Mouse (Mus musculus) lung, postnatal 0 days (tissue): Measurements from ENCODE around the gene Itgb4. TPM values are rescaled to one million over a fixed set of nuclear protein-coding genes. Genes with fewer than 3 reads are reported as not detected.
"Not testable (repeated sequence)": the region's sequence is repeated elsewhere in the genome, so short reads cannot be mapped to it uniquely, and the experiment has no call there.

Source experiments
- ATAC-seq: fragments of 200-750 bp; cut with Nextera tagmentation; 2 replicates; pipeline ENCODE4 v1.8.0; 2017; ENCODE audit warnings: moderate library complexity
- DNase-seq: peaks from one replicate; pipeline ENCODE4 v3.0.0-alpha.2; 2016; ENCODE audit warnings: low spot score
- H3K27ac ChIP-seq: fragments of 300-500 bp; sonication (generic); 2 replicates; pipeline ENCODE4 v1.5.1; 2014; ENCODE audit warnings: antibody characterized with exemption, mild to moderate bottlenecking, low read length, mixed read lengths
- H3K27me3 ChIP-seq: fragments of 300-500 bp; sonication (generic); replicated peaks from 2 replicates; pipeline ENCODE4 v1.6.1; 2014; ENCODE audit warnings: low read length, mixed read lengths; ENCODE audit not compliant: insufficient read depth
- H3K36me3 ChIP-seq: fragments of 300-500 bp; sonication (generic); 2 replicates; pipeline ENCODE4 v1.6.1; 2014; ENCODE audit warnings: low read length, mixed read lengths; ENCODE audit not compliant: insufficient read depth
- H3K4me1 ChIP-seq: fragments of 300-500 bp; sonication (generic); 2 replicates; pipeline ENCODE4 v1.6.1; 2014; ENCODE audit warnings: antibody characterized with exemption, low read depth, low read length, mixed read lengths; ENCODE audit not compliant: insufficient read depth
- H3K4me2 ChIP-seq: fragments of 300-500 bp; sonication (generic); replicated peaks from 2 replicates; pipeline ENCODE4 v1.6.1; 2014; ENCODE audit warnings: low read depth, mild to moderate bottlenecking, low read length, moderate library complexity, mixed read lengths
- H3K4me3 ChIP-seq: fragments of 300-500 bp; sonication (generic); 2 replicates; pipeline ENCODE4 v1.5.1; 2014; ENCODE audit warnings: low read depth, low read length
- H3K9ac ChIP-seq: fragments of 300-500 bp; sonication (generic); replicated peaks from 2 replicates; pipeline ENCODE4 v1.6.1; 2014; ENCODE audit warnings: low read depth, mild to moderate bottlenecking
- H3K9me3 ChIP-seq: fragments of 300-500 bp; sonication (generic); 2 replicates; pipeline ENCODE4 v1.6.1; 2016; ENCODE audit warnings: low read length, mixed read lengths
- CTCF ChIP-seq: IDR thresholded peaks from 2 replicates; pipeline ENCODE4 v1.5.1; 2016; ENCODE audit warnings: antibody characterized with exemption, mild to moderate bottlenecking
- EP300 ChIP-seq: IDR thresholded peaks from 2 replicates; pipeline ENCODE4 v1.6.1; 2016; ENCODE audit warnings: antibody characterized with exemption, mild to moderate bottlenecking, control low read depth
- WGBS: fragments of 180-500 bp; shearing (Covaris S2); extraction: QIAGEN DNeasy Blood & Tissue Kit; methylation state at CpG from one replicate; pipeline ENCODE4 v1.1.7; 2014; 5-methylcytosine and 5-hydroxymethylcytosine counted together
- polyA plus RNA-seq: library from polyadenylated mRNA; unstranded; fragments of >200 nt; fragmentation: Nextera tagmentation; extraction: Ambion mirVana; gene quantifications from 2 replicates; pipeline ENCODE4 v1.2.1, GENCODE M21; 2015

The Itgb4 gene
- polyA plus RNA-seq, 1 experiment from 2014 or later, result 4.2 TPM

GRCm38 (mm10) chr11:116022256-116022780 lies 47.8 kb downstream of the Itgb4 start:
- TF ChIP-seq CTCF (no peak), EP300 (no peak)
- no peaks in the 10 kb centered on the region for H3K27me3 ChIP-seq
- peak overlapping the region; percentile 32; the same call in 1 of the 2 replicates for H3K9ac ChIP-seq
- no peak for ATAC-seq
- peak overlapping the region; percentile 43 for H3K4me3 ChIP-seq
- peaks cover 10% of the 10 kb centered on the region for H3K36me3 ChIP-seq
- no peaks in the 10 kb centered on the region; the same call in 1 of the 2 replicates for H3K4me1 ChIP-seq
- WGBS, result 28% methylated on average over 4 of the region's 4 CpGs
- peak overlapping the region; percentile 70 for H3K4me2 ChIP-seq
- H3K27ac ChIP-seq, result no peak overlapping the region
- DNase-seq, result no peak
- H3K9me3 ChIP-seq, result no peaks in the 10 kb centered on the region

GRCm38 (mm10) chr11:116023074-116023770 lies 48.7 kb downstream of the Itgb4 start:
- H3K9me3 ChIP-seq, H3K4me1 ChIP-seq, ATAC-seq, DNase-seq, H3K27me3 ChIP-seq: not testable (repeated sequence)
- WGBS, result 1% methylated on average over 18 of the region's 18 CpGs
- Histone ChIP-seq H3K4me2 (peak overlapping the region; percentile 44), H3K4me3 (peak overlapping the region; percentile 91), H3K27ac (peak overlapping the region; percentile 99), H3K36me3 (peaks cover 10% of the 10 kb centered on the region), H3K9ac (peak overlapping the region; percentile 99)

- Histone ChIP-seq H3K9me3 (no peaks in the 10 kb centered on the region), H3K4me1 (no peaks in the 10 kb centered on the region; the same call in 1 of the 2 replicates), H3K27me3 (no peaks in the 10 kb centered on the region), H3K36me3 (peaks cover 10% of the 10 kb centered on the region), H3K4me2 (peak overlapping the region; percentile 44), H3K27ac (peak overlapping the region; percentile 99), H3K9ac (peak overlapping the region; percentile 99), H3K4me3 (peak overlapping the region; percentile 91)
- WGBS, result under 1% methylated on average over 54 of the region's 57 CpGs
- ATAC-seq (peak; percentile 68), DNase-seq (no peak)
- TF ChIP-seq CTCF, result peak; percentile 82
- no peak for TF ChIP-seq EP300
These were observed 49.4 kb downstream of the Itgb4 start for GRCm38 (mm10) chr11:116023771-116024355.

DNA sequence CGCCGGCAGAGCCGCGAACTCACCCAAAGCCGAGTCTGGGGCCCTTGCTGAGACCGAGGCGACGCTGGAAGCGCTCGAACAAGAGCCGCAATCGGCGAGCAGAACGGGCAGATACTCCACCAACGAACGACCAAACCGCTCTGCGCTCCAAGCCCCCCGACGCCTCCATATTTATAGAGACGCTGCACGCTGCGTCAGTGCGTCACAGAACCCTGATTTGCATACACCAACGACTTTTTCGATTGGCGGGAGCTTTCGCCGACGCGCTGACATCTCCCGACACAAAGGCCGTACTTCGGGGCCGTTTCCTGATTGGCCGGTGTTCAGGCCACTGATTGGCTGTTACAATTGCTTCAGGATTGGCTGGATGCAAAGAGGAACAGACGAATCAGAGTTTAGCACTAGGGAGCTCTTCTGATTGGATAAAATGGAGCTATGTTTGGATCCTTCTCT lies 49.9 kb downstream of the Itgb4 start:
- ATAC-seq, result peak; percentile 92
- Histone ChIP-seq H3K4me3 (peak overlapping the region; percentile 91), H3K4me1 (peaks cover 2% of the 10 kb centered on the region; the same call in 1 of the 2 replicates), H3K27me3 (no peaks in the 10 kb centered on the region), H3K27ac (peak overlapping the region; percentile 99), H3K9me3 (no peaks in the 10 kb centered on the region), H3K4me2 (no peak overlapping the region), H3K9ac (peak overlapping the region; percentile 99), H3K36me3 (peaks cover 10% of the 10 kb centered on the region)
- peak; percentile 100 for DNase-seq
- under 1% methylated on average over 36 of the region's 37 CpGs for WGBS
- TF ChIP-seq EP300 (peak; percentile 81), CTCF (no peak)

DNA sequence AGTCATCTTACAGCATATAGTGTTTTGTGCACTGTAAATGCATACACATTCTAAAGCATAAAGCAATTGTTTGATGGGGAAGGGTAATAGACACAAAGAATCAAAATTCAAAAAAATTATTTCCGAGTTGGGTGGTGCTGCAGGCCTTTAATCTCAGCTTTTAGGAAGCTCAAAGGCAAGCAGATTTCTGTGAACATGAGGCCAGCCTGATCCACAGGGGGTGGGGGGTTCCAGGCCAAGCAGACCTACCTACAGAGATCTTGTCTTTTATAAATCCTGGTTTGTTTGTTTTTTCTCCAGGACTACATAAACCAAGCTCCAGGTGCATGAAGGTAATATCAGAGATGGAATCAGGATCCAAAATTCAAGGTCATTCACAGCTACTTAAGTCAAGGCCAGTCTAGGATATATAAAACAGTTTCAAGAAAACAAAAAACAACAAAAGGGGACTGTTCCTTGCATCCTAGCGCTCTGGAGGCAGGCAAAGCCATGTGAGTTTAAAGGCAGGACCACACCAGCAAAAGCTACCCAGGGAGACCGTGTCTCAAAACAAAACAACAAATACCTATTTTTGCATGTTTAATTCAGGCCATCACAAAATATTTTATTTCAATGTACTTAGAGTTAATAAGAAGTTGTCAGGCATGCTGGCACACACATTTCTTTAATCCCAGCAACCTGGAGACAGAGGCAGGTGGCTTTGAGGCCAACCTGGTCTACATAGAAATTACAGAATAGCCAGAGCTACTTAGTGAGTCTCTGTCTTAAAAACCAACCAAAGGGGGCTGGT lies 50.7 kb downstream of the Itgb4 start:
- DNase-seq, result no peak
- H3K27me3 ChIP-seq, result no peaks in the 10 kb centered on the region
- H3K9me3 ChIP-seq, result no peaks in the 10 kb centered on the region
- H3K4me2 ChIP-seq, result no peak overlapping the region
- H3K27ac ChIP-seq, result peak overlapping the region; percentile 47; the same call in 1 of the 2 replicates
- ATAC-seq, result no peak
- no peak for TF ChIP-seq CTCF
- TF ChIP-seq EP300, result no peak
- H3K9ac ChIP-seq, result no peak overlapping the region
- H3K36me3 ChIP-seq, result peaks cover 10% of the 10 kb centered on the region
- WGBS, result 95% methylated on average over 3 of the region's 3 CpGs
- H3K4me3 ChIP-seq, result no peak overlapping the region
- peaks cover 3% of the 10 kb centered on the region; the same call in 1 of the 2 replicates for H3K4me1 ChIP-seq

DNA sequence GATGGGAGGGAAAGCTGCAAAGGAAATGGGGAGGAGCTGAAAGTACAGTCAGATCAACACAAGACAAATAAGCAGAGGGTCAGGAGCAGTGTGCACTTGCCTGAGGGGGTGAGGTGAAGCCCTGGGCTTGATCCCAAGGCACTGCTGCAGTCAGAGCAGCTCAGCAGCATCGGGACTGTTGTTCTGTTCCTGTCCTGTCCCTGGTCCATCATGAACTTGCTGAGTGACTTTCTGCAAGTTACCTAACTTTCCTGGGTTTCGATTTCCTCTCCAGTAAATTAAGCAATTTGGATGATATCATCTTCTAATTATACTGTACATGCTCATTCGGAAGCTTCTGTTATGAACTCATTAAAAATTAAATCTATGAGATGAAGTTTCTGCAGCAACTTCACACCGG lies 53.2 kb downstream of the Itgb4 start, which contains the start of gene H3f3b:
Gene H3f3b (minus strand): TSS at position 207 of the 400 bp plus-strand sequence.
- no peak within 1 kb of the TSS for H3K4me3 ChIP-seq
- no peak for ATAC-seq

More for the DNA sequence above, 53.2 kb downstream of the Itgb4 start, which contains the start of gene H3f3b:
- Histone ChIP-seq H3K36me3 (no peaks in the 10 kb centered on the region), H3K27me3 (no peaks in the 10 kb centered on the region), H3K9ac (no peak within 1 kb of the TSS), H3K4me2 (no peak within 1 kb of the TSS), H3K4me1 (peaks cover 12% of the 10 kb centered on the region; the same call in 1 of the 2 replicates), H3K9me3 (no peaks in the 10 kb centered on the region), H3K27ac (no peak within 1 kb of the TSS)
- TF ChIP-seq EP300 (no peak), CTCF (no peak)
- 66% methylated on average over 4 of the region's 4 CpGs for WGBS
- DNase-seq, result peak; percentile 55
